Mouse (Mus musculus) lung, embryonic 15.5 days (tissue): ENCODE measurements around the gene Eif2b3. TPM values are rescaled to one million over a fixed set of nuclear protein-coding genes. Genes with fewer than 3 reads are reported as not detected.

ENCODE experiments used
- ATAC-seq: fragments of 200-750 bp; cut with Nextera tagmentation; 2 replicates; pipeline ENCODE4 v1.8.0; 2017; ENCODE audit warnings: moderate number of reproducible peaks, borderline replicate concordance; ENCODE audit not compliant: low FRiP score, low TSS enrichment; ENCODE audit errors: extremely low read depth
- H3K27ac ChIP-seq: fragments of 300-500 bp; sonication (generic); 2 replicates; pipeline ENCODE4 v1.5.1; 2015; ENCODE audit warnings: moderate library complexity, mild to moderate bottlenecking, inconsistent platforms
- H3K27me3 ChIP-seq: fragments of 300-500 bp; sonication (generic); 2 replicates; pipeline ENCODE4 v1.6.1; 2015; ENCODE audit warnings: inconsistent platforms
- H3K36me3 ChIP-seq: fragments of 300-500 bp; sonication (generic); 2 replicates; pipeline ENCODE4 v1.6.1; 2015; ENCODE audit warnings: inconsistent platforms
- H3K4me1 ChIP-seq: fragments of 300-500 bp; sonication (generic); 2 replicates; pipeline ENCODE4 v1.6.1; 2015; ENCODE audit warnings: inconsistent platforms
- H3K4me2 ChIP-seq: fragments of 300-500 bp; sonication (generic); 2 replicates; pipeline ENCODE4 v1.6.1; 2015; ENCODE audit warnings: inconsistent platforms, mild to moderate bottlenecking, moderate library complexity
- H3K4me3 ChIP-seq: fragments of 300-500 bp; sonication (generic); 2 replicates; pipeline ENCODE4 v1.5.1; 2015; ENCODE audit warnings: mild to moderate bottlenecking, inconsistent platforms
- H3K9ac ChIP-seq: fragments of 300-500 bp; sonication (generic); 2 replicates; pipeline ENCODE4 v1.6.1; 2015; ENCODE audit warnings: inconsistent platforms
- H3K9me3 ChIP-seq: fragments of 300-500 bp; sonication (generic); 2 replicates; pipeline ENCODE4 v1.6.1; 2016; ENCODE audit warnings: inconsistent platforms
- WGBS: fragments of 180-500 bp; shearing (Covaris S2); methylation state at CpG from one replicate; pipeline ENCODE4 v1.1.7; 2015; 5-methylcytosine and 5-hydroxymethylcytosine counted together
- polyA plus RNA-seq: library from polyadenylated mRNA; unstranded; fragments of >200 nt; fragmentation: Nextera tagmentation; extraction: Ambion mirVana; gene quantifications from 2 replicates; pipeline ENCODE4 v1.2.1, GENCODE M21; 2015

The Eif2b3 gene
- polyA plus RNA-seq, 1 experiment from 2014 or later, result 34.2 TPM

DNA sequence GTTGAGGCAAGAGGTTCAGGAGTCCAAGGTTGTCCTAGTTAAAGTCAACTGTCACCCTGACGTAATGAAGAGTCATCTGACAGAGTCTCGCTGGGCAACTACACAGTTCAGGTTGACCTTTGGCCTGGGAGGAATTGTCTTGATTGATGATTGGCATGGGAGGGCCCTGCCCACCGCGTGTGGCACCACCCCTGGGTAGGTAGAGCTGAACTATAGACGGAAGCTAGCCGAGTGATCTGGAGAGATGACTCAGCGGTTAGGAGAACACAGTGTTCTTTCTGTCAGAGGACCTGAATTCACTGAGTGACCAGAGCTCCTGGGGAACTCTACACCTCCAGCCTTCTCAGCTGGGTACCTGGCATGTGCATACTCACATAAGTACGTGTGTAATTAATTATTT is 116.8 kb downstream of the Eif2b3 start:
- Histone ChIP-seq H3K4me2 (no peak overlapping the region), H3K27me3 (peaks cover 20% of the 10 kb centered on the region), H3K4me3 (no peak overlapping the region), H3K9me3 (no peaks in the 10 kb centered on the region), H3K4me1 (peaks cover 14% of the 10 kb centered on the region), H3K27ac (no peak overlapping the region), H3K9ac (no peak overlapping the region), H3K36me3 (no peaks in the 10 kb centered on the region)
- 21% methylated on average over 8 of the region's 8 CpGs for WGBS
- ATAC-seq, result no peak

Other genes starting within 250 kb of the Eif2b3 start
- 36.4 and 37.8 TPM in 2 replicates for gene Toe1, start 211.8 kb upstream of the Eif2b3 start, polyA plus RNA-seq
- 17.2 and 18.6 TPM in 2 replicates for gene Mutyh, start 211.7 kb upstream of the Eif2b3 start, polyA plus RNA-seq
- gene Hpdl, start 197.7 kb upstream of the Eif2b3 start, polyA plus RNA-seq, result 0.52 and 0.71 TPM in 2 replicates
- gene Zswim5, start 142.0 kb upstream of the Eif2b3 start, polyA plus RNA-seq, result 0.56 and 0.58 TPM in 2 replicates
- gene Urod, start 25.0 kb upstream of the Eif2b3 start, polyA plus RNA-seq, result 91.7 and 103 TPM in 2 replicates
- 8.8 and 10.1 TPM in 2 replicates for gene Hectd3, start 24.1 kb upstream of the Eif2b3 start, polyA plus RNA-seq
- gene Ptch2, start 76.7 kb downstream of the Eif2b3 start, polyA plus RNA-seq, result 7.1 and 7.9 TPM in 2 replicates
- 5.9 and 6.8 TPM in 2 replicates for gene Btbd19, start 106.3 kb downstream of the Eif2b3 start, polyA plus RNA-seq
- gene Tctex1d4, start 107.4 kb downstream of the Eif2b3 start, polyA plus RNA-seq, result 0.50 and 1.0 TPM in 2 replicates
- 3.1 and 4.1 TPM in 2 replicates for gene Plk3, start 114.6 kb downstream of the Eif2b3 start, polyA plus RNA-seq
- 923 and 933 TPM in 2 replicates for gene Rps8, start 136.8 kb downstream of the Eif2b3 start, polyA plus RNA-seq
- gene Kif2c, start 163.2 kb downstream of the Eif2b3 start, polyA plus RNA-seq, result 76.6 and 78.4 TPM in 2 replicates
- 17.6 and 18.6 TPM in 2 replicates for gene Tmem53, start 232.5 kb downstream of the Eif2b3 start, polyA plus RNA-seq
- 1.0 and 1.1 TPM in 2 replicates for gene Armh1, start 232.7 kb downstream of the Eif2b3 start, polyA plus RNA-seq